In genomic region chr11:67112019-67112850, GRCm38 (mm10) we compare ENCODE assay signal across 8 mouse cellular contexts. TPM values are rescaled to one million over a fixed set of nuclear protein-coding genes. Genes with fewer than 3 reads are reported as not detected.
DNase-seq lines count a peak whose midpoint lies in the region; ATAC-seq and TF ChIP-seq lines count a peak whose summit lies in the region.

No protein-coding gene starts in this region.

- peak; percentile 42 for DNase-seq in heart, adult 11 months
- DNase-seq in heart, postnatal 25 days (ENCODE audit: low spot score): no peak
- DNase-seq in ES-E14 (ENCODE audit: low read depth, low spot score): peak; percentile 82
- peak; percentile 46 for DNase-seq in c-Kit-positive CD71-positive TER-119-positive erythroid progenitor cells, embryonic 14.5 days (ENCODE audit: low spot score)
- peak; percentile 89 for DNase-seq in forelimb bud, embryonic 11.5 days (ENCODE audit: low read depth, low spot score)
- peak; percentile 79 for DNase-seq in lung, postnatal 14 days
- peak; percentile 58 for DNase-seq in right cerebral cortex, postnatal 25 days

- H3K9ac ChIP-seq in ES-E14 (ENCODE audit: insufficient read depth, low read depth, low read length, poor library complexity, severe bottlenecking): no peak overlapping the region
- no peak overlapping the region for H3K9ac ChIP-seq in kidney, embryonic 14.5 days (ENCODE audit: low read depth, low read length)

- no peaks in the 10 kb centered on the region for H3K36me3 ChIP-seq in ES-E14 (ENCODE audit: control insufficient read depth, insufficient read depth, low read length, poor library complexity, severe bottlenecking)
- H3K36me3 ChIP-seq in kidney, embryonic 14.5 days (ENCODE audit: control insufficient read depth, insufficient read depth, low read length): no peaks in the 10 kb centered on the region

- H3K4me3 ChIP-seq in ES-E14 (ENCODE audit: insufficient read depth in 1 of 2, low read depth in 1 of 2, low read length in 2 of 2, poor library complexity in 1 of 2, severe bottlenecking in 1 of 2): no peak overlapping the region
- no peak overlapping the region for H3K4me3 ChIP-seq in kidney, embryonic 14.5 days (ENCODE audit: low read length)

- 0 out of 4 replicates have a peak, but pooled peaks cover 0 to 2% of the 10 kb centered on the region in 2 experiments for H3K4me1 ChIP-seq in ES-E14 (ENCODE audit: control insufficient read depth in 2 of 2, insufficient read depth in 2 of 2, low read length in 2 of 2, poor library complexity in 1 of 2)
- no peaks in the 10 kb centered on the region for H3K4me1 ChIP-seq in kidney, embryonic 14.5 days (ENCODE audit: control insufficient read depth, insufficient read depth, low read length)

- intact Hi-C loops in heart, postnatal 25 days (cut with DNase I): loop anchor here (2.0 to 5.0 kb wide), 3 partner anchors 123 to 565 kb away; no protein-coding TSS in a partner anchor

- H3K9me3 ChIP-seq in ES-E14 (ENCODE audit: control insufficient read depth, insufficient read depth, low read depth, low read length): no peaks in the 10 kb centered on the region
- no peaks in the 10 kb centered on the region for H3K9me3 ChIP-seq in kidney, embryonic 14.5 days (ENCODE audit: control insufficient read depth, low read length)

- no peak overlapping the region for H3K27ac ChIP-seq in ES-E14 (ENCODE audit: insufficient read depth, low read depth, low read length, poor library complexity, severe bottlenecking)
- H3K27ac ChIP-seq in kidney, embryonic 14.5 days (ENCODE audit: low read depth, low read length): no peak overlapping the region

- in situ Hi-C loops in ES-E14 (cut with MboI; ENCODE audit: low sequenced_read_pairs in 2 of 2, unreplicated experiment in 2 of 2): loop anchor here (5.0 to 10.0 kb wide), 2 partner anchors 240 to 243 kb away; no protein-coding TSS in a partner anchor

- WGBS in kidney, embryonic 14.5 days: 42% methylated on average over 11 of the region's 11 CpGs

- H3K4me2 ChIP-seq in kidney, embryonic 14.5 days (replicated peaks; ENCODE audit: low read depth, low read length): no peak overlapping the region

- no peaks in the 10 kb centered on the region for H3K27me3 ChIP-seq in kidney, embryonic 14.5 days (ENCODE audit: control insufficient read depth, insufficient read depth, low read length)

- peak; percentile 24; the same call in 1 of the 2 replicates for ATAC-seq in kidney, embryonic 14.5 days (ENCODE audit: low FRiP score, low TSS enrichment)

TF ChIP-seq in ES-E14, 5 proteins besides CTCF, POLR2A, EP300 and RAD21:
- TF ChIP-seq CHD2 (IDR thresholded peaks at IDR 0.05; ENCODE audit: low read depth, low read length): no peak
- no peak for TF ChIP-seq ZNF384 (IDR thresholded peaks at IDR 0.05; ENCODE audit: low read depth, low read length)
- TF ChIP-seq HCFC1 (IDR thresholded peaks at IDR 0.05; ENCODE audit: borderline replicate concordance, insufficient read depth, low read length): no peak
- no peak for TF ChIP-seq MAFK (IDR thresholded peaks at IDR 0.05; ENCODE audit: insufficient read depth, low read depth, low read length)
- no peak for TF ChIP-seq ZC3H11A (IDR thresholded peaks at IDR 0.05; ENCODE audit: borderline replicate concordance, low read depth, low read length)

RNA-seq across cellular contexts. Expression of gene Myh3, which starts 34.1 kb away (rescaled TPM):
- total RNA-seq in heart, postnatal 25 days (2021): not detected
- total RNA-seq in ES-E14 (2012; rRNA removed): 1.3 and 1.5 TPM in 2 replicates
- polyA plus RNA-seq in kidney, embryonic 14.5 days (2014; fragmentation: Nextera tagmentation; extraction: Ambion mirVana): 0.10 and 0.45 TPM in 2 replicates

RNA-seq across cellular contexts. Expression of gene Myh2, which starts 58.6 kb away (rescaled TPM):
- total RNA-seq in heart, postnatal 25 days (2021): not detected
- total RNA-seq in ES-E14 (2012; rRNA removed): not detected in 2 replicates
- not detected in 2 replicates for polyA plus RNA-seq in kidney, embryonic 14.5 days (2014; fragmentation: Nextera tagmentation; extraction: Ambion mirVana)

RNA-seq across cellular contexts. Expression of gene Sco1, which starts 59.8 kb away (rescaled TPM):
- total RNA-seq in heart, postnatal 25 days (2021): 10 to 100 TPM; 19.0 to 19.5 TPM
- 33.6 and 35.9 TPM in 2 replicates for total RNA-seq in ES-E14 (2012; rRNA removed)
- 11.8 and 19.2 TPM in 2 replicates for polyA plus RNA-seq in kidney, embryonic 14.5 days (2014; fragmentation: Nextera tagmentation; extraction: Ambion mirVana)

RNA-seq across cellular contexts. Expression of gene Adprm, which starts 59.8 kb away (rescaled TPM):
- 10 to 100 TPM; 13.3 to 14.5 TPM for total RNA-seq in heart, postnatal 25 days (2021)
- 25.4 and 27.3 TPM in 2 replicates for total RNA-seq in ES-E14 (2012; rRNA removed)
- 27.0 and 27.7 TPM in 2 replicates for polyA plus RNA-seq in kidney, embryonic 14.5 days (2014; fragmentation: Nextera tagmentation; extraction: Ambion mirVana)
